19 mouse cellular contexts compared by ENCODE assay signal in the genomic region with DNA sequence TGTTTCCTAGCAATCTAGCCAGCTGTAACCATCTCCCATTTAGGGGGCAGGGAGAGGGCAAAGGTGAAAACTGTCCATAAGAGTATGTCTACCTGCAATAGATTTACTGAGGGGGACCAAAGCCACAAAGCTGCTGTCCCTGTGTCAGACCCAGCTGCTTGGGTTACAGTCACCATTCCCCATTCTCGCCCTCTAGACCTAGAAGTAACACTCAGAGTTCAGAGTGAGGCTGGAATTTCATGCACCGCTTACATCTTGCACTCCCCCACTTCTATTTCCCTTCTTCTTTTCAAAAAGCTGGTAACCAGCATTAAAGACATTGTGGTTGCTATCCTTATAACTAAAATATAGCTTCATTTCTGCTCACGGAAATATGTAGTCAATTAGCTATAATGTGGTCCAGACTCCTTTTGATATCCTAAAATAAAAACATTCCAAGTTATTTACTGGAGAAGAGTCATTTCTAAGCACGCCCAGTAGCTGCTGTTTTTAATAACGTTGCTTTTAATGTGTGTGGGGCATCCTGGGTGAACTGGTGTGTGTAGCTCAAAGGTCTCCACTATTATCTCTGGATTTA.
DNase-seq lines count a peak whose midpoint lies in the region; ATAC-seq and TF ChIP-seq lines count a peak whose summit lies in the region.
"Had no signal": no experiment of that assay in that cellular context is flagged by ENCODE, and none has a peak within 500 bp of the region (broad histone marks: within the 10 kb centered on the region; RNA-seq: fewer than 3 reads in every experiment).

No protein-coding gene starts in this region.

- no peak for TF ChIP-seq CTCF in kidney, postnatal 0 days (IDR thresholded peaks at IDR 0.05; ENCODE audit: low read depth)

- H3K9me3 ChIP-seq in embryonic facial prominence, embryonic 11.5 days (replicated peaks; ENCODE audit: control insufficient read depth, low read length), result no peaks in the 10 kb centered on the region; the same call in 1 of the 2 replicates
- peaks cover 9% of the 10 kb centered on the region; the same call in 1 of the 2 replicates for H3K9me3 ChIP-seq in embryonic facial prominence, embryonic 10.5 days
- no peaks in the 10 kb centered on the region; the same call in 1 of the 2 replicates for H3K9me3 ChIP-seq in kidney, postnatal 0 days (replicated peaks; ENCODE audit: low read length)
- H3K9me3 ChIP-seq in embryonic facial prominence, embryonic 14.5 days (ENCODE audit: control insufficient read depth, low read length), result no peaks in the 10 kb centered on the region
- H3K9me3 ChIP-seq in neural tube, embryonic 15.5 days (replicated peaks), result peaks cover 3% of the 10 kb centered on the region; the same call in 1 of the 2 replicates
- H3K9me3 ChIP-seq: intestine, embryonic 15.5 days had no signal

- H3K27ac ChIP-seq in embryonic facial prominence, embryonic 11.5 days (replicated peaks; ENCODE audit: low read depth, low read length), result no peak overlapping the region
- H3K27ac ChIP-seq in embryonic facial prominence, embryonic 10.5 days (replicated peaks), result no peak overlapping the region
- H3K27ac ChIP-seq in kidney, postnatal 0 days, result no peak overlapping the region
- peak overlapping the region; percentile 50 for H3K27ac ChIP-seq in embryonic facial prominence, embryonic 14.5 days (replicated peaks; ENCODE audit: low read depth, low read length)
- H3K27ac ChIP-seq in neural tube, embryonic 15.5 days (replicated peaks), result no peak overlapping the region
- H3K27ac ChIP-seq: forebrain, embryonic 13.5 days; gastrocnemius, adult 2 months; heart, embryonic 10.5 days; hindbrain, embryonic 13.5 days; hindbrain, postnatal 0 days; intestine, embryonic 15.5 days had no signal

- H3K4me3 ChIP-seq in embryonic facial prominence, embryonic 11.5 days (ENCODE audit: low read depth, low read length), result no peak overlapping the region
- H3K4me3 ChIP-seq in embryonic facial prominence, embryonic 10.5 days, result no peak overlapping the region
- no peak overlapping the region for H3K4me3 ChIP-seq in kidney, postnatal 0 days (replicated peaks; ENCODE audit: low read depth, low read length)
- no peak overlapping the region for H3K4me3 ChIP-seq in embryonic facial prominence, embryonic 14.5 days (ENCODE audit: low read depth, low read length)
- H3K4me3 ChIP-seq in neural tube, embryonic 15.5 days (replicated peaks), result no peak overlapping the region
- H3K4me3 ChIP-seq: forebrain, embryonic 13.5 days; gastrocnemius, adult 2 months; heart, embryonic 10.5 days; hindbrain, embryonic 13.5 days; intestine, embryonic 15.5 days had no signal

- H3K4me2 ChIP-seq in embryonic facial prominence, embryonic 11.5 days (ENCODE audit: low read depth, low read length), result no peak overlapping the region
- no peak overlapping the region for H3K4me2 ChIP-seq in kidney, postnatal 0 days (ENCODE audit: low read length)
- H3K4me2 ChIP-seq in embryonic facial prominence, embryonic 14.5 days (ENCODE audit: low read depth, low read length), result no peak overlapping the region; the same call in 1 of the 2 replicates
- H3K4me2 ChIP-seq in neural tube, embryonic 15.5 days, result no peak overlapping the region
- H3K4me2 ChIP-seq: forebrain, embryonic 13.5 days; hindbrain, embryonic 13.5 days; intestine, embryonic 15.5 days had no signal

- DNase-seq in embryonic facial prominence, embryonic 11.5 days (ENCODE audit: low spot score), result peak; percentile 69
- DNase-seq in embryonic facial prominence, embryonic 10.5 days (ENCODE audit: low spot score), result no peak
- DNase-seq in kidney, postnatal 0 days (ENCODE audit: low spot score), result peak; percentile 67
- no peak for DNase-seq in kidney, adult 9 months
- peak; percentile 63 for DNase-seq in embryonic facial prominence, embryonic 14.5 days (ENCODE audit: low spot score)
- DNase-seq in layer of hippocampus, postnatal 36 days, result no peak
- DNase-seq: cerebellum, adult 8-10 months; cerebellum, postnatal 14 days; forebrain, postnatal 0 days; gastrocnemius, adult 2 months; gastrocnemius, postnatal 25 days; heart, postnatal 10 days; heart, postnatal 4 days had no signal

- ATAC-seq in embryonic facial prominence, embryonic 11.5 days (replicated peaks; ENCODE audit: insufficient number of reproducible peaks, low FRiP score, low TSS enrichment, low read depth), result no peak; the same call in 1 of the 2 replicates
- no peak for ATAC-seq in kidney, postnatal 0 days (replicated peaks; ENCODE audit: low FRiP score, low read depth)
- 0 out of 2 replicates have a peak, but pooled peaks have one; percentile 12 for ATAC-seq in embryonic facial prominence, embryonic 14.5 days (ENCODE audit: low read depth)
- ATAC-seq in neural tube, embryonic 15.5 days (ENCODE audit: low FRiP score), result no peak
- ATAC-seq: forebrain, embryonic 13.5 days; forebrain, postnatal 0 days; hindbrain, postnatal 0 days had no signal

- WGBS in embryonic facial prominence, embryonic 11.5 days, result 41% methylated on average over 5 of the region's 5 CpGs
- WGBS in embryonic facial prominence, embryonic 10.5 days, result 61% methylated on average over 5 of the region's 5 CpGs
- WGBS in kidney, postnatal 0 days, result 38% methylated on average over 5 of the region's 5 CpGs
- WGBS in embryonic facial prominence, embryonic 14.5 days, result 38% methylated on average over 5 of the region's 5 CpGs
- WGBS in neural tube, embryonic 15.5 days, result 82% methylated on average over 5 of the region's 5 CpGs

- no peaks in the 10 kb centered on the region for H3K4me1 ChIP-seq in embryonic facial prominence, embryonic 11.5 days (ENCODE audit: control insufficient read depth, insufficient read depth, low read length)
- H3K4me1 ChIP-seq in embryonic facial prominence, embryonic 10.5 days, result peaks cover 20% of the 10 kb centered on the region
- H3K4me1 ChIP-seq in kidney, postnatal 0 days (replicated peaks; ENCODE audit: insufficient read depth, low read length), result peaks cover 7% of the 10 kb centered on the region; the same call in 1 of the 2 replicates
- H3K4me1 ChIP-seq in embryonic facial prominence, embryonic 14.5 days (ENCODE audit: control insufficient read depth, insufficient read depth, low read length), result peaks cover 10% of the 10 kb centered on the region
- H3K4me1 ChIP-seq in neural tube, embryonic 15.5 days, result no peaks in the 10 kb centered on the region
- H3K4me1 ChIP-seq: forebrain, embryonic 13.5 days; heart, embryonic 10.5 days; hindbrain, embryonic 13.5 days; intestine, embryonic 15.5 days had no signal

- no peaks in the 10 kb centered on the region for H3K27me3 ChIP-seq in embryonic facial prominence, embryonic 11.5 days (ENCODE audit: control insufficient read depth, insufficient read depth, low read length)
- no peaks in the 10 kb centered on the region for H3K27me3 ChIP-seq in embryonic facial prominence, embryonic 10.5 days (replicated peaks; ENCODE audit: low read depth, poor library complexity, severe bottlenecking)
- H3K27me3 ChIP-seq in kidney, postnatal 0 days (ENCODE audit: insufficient read depth, low read length), result no peaks in the 10 kb centered on the region
- H3K27me3 ChIP-seq in embryonic facial prominence, embryonic 14.5 days (replicated peaks; ENCODE audit: control insufficient read depth, insufficient read depth, low read length), result no peaks in the 10 kb centered on the region
- H3K27me3 ChIP-seq in neural tube, embryonic 15.5 days (replicated peaks), result no peaks in the 10 kb centered on the region
- H3K27me3 ChIP-seq: forebrain, embryonic 13.5 days; hindbrain, embryonic 13.5 days; intestine, embryonic 15.5 days had no signal

- H3K36me3 ChIP-seq in embryonic facial prominence, embryonic 11.5 days (replicated peaks; ENCODE audit: control insufficient read depth, insufficient read depth, low read depth, low read length), result no peaks in the 10 kb centered on the region
- H3K36me3 ChIP-seq in embryonic facial prominence, embryonic 10.5 days (replicated peaks), result no peaks in the 10 kb centered on the region
- H3K36me3 ChIP-seq in kidney, postnatal 0 days (ENCODE audit: insufficient read depth, low read length), result no peaks in the 10 kb centered on the region
- H3K36me3 ChIP-seq in embryonic facial prominence, embryonic 14.5 days (ENCODE audit: control insufficient read depth, insufficient read depth, low read length), result no peaks in the 10 kb centered on the region
- H3K36me3 ChIP-seq in neural tube, embryonic 15.5 days, result no peaks in the 10 kb centered on the region
- H3K36me3 ChIP-seq: heart, embryonic 10.5 days; hindbrain, embryonic 13.5 days; intestine, embryonic 15.5 days had no signal

- no peak overlapping the region for H3K9ac ChIP-seq in embryonic facial prominence, embryonic 11.5 days (replicated peaks; ENCODE audit: low read length)
- H3K9ac ChIP-seq in kidney, postnatal 0 days (ENCODE audit: low read depth, low read length), result no peak overlapping the region
- H3K9ac ChIP-seq in embryonic facial prominence, embryonic 14.5 days (ENCODE audit: low read depth, low read length), result no peak overlapping the region
- H3K9ac ChIP-seq in neural tube, embryonic 15.5 days (replicated peaks), result no peak overlapping the region
- H3K9ac ChIP-seq: forebrain, embryonic 13.5 days; forebrain, postnatal 0 days; hindbrain, embryonic 13.5 days; intestine, embryonic 15.5 days had no signal

Comparison
In these comparisons a context has a peak if more than half of its experiments do, and no peak if none do; other contexts are left out.
1. DNase-seq: peak in embryonic facial prominence, embryonic 11.5 days (single experiment), kidney, postnatal 0 days (single experiment) and embryonic facial prominence, embryonic 14.5 days (single experiment); none in embryonic facial prominence, embryonic 10.5 days (single experiment), kidney, adult 9 months (single experiment) and layer of hippocampus, postnatal 36 days (0 of 2).